Mouse (Mus musculus): ENCODE data around the gene Cd151.
"Not testable (repeated sequence)": the region's sequence is repeated elsewhere in the genome, so short reads cannot be mapped to it uniquely, and the experiment has no call there.

Gene Cd151

DNA sequence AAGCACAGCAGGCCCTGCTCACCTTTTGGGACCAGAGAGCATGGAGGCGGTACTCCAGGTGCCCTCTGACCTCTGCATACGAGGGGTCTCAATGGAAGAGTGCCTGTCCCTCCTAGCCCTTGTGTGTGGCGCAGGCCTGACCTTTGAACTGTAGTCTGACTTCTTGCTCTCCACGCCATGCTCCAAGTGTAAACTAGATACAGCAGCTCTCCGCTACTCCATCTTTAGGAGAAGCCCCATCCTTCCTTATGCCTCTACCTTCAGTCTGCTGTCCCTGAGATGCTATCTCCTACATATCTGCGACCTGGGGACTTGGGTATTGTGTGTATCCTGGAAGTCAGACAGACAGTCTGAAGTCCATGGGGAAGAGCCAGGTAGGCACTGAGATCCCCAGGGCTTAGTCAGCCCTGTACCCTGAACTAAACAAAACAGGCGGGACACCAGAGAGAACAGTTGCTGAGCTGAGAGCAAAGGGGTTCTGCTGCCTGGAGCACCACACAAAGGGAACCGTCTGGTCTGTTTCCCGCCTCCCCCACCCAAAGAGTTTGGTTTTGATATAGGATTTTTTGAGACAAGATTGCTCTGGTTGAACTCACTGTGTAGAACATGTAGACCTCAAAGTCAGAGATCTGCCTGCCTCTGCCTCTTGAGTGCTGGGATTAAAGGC is 31.2 kb upstream of the Cd151 start:
- DNase-seq (ENCODE audit: low read depth, low spot score): no peak

DNA sequence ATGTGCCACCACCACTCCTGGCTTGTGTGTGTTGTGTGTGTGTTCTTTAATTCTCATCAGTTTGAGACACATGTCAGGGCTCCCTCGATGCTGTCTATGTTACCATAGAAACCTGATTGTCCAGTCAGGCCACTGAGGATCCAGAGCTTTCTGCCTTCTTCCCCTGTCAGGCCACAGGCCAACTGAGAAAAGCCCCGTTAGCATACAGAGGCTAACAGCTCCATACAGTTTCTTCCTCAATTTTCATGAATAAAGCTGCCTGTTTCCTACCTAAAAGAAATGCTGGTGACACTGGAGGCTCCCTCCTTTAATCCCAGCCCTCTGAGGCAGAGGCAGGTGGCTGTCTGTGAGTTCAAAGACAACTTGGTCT is 30.7 kb upstream of the Cd151 start:
- no peak for DNase-seq (ENCODE audit: low read depth, low spot score)

DNA sequence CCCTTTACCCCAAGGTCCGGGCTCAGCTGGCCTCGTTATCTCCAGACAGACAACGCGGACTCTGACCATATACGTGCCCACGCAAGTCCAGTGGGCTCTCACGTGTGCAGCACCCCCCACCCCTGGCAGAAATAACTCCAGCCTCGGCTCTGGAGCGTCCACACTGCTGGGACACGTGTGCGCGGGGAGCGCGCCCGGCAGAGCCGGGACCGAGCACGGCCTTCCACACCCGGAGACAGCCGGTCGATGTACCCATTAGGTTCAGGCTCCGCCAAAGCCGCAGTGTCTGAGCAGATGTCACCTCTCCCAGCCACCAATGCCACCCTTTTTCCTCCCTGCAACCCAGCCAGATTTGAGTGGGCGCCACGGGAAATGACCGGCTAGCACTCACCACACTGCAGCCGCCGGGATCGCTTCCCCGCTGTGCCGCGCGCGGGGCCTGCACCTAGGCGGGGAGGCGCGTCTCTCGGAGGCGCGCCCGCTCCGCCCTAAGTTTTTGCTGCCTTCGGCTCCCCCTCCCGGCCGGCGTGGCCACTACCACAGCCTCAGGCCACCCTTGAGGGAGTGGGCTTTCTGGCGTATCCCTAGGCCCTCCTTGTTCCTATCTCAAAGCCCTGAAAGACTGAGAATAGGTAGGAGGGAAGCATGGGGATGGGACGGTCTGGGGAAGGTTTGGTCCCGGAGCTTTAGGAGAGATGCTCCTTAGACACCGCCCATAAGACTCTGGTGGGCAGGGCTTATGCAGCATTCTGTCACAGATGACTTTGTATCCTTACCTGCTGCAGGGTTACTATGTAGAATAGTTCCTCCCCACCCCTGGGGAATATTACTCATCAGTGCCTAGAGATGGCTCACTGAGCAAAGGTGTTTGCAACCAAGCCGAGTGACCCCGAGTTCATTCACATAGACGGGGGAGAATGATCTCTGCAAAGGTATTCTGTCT is 29.7 kb upstream of the Cd151 start, which contains the start of gene Slc25a22:
Slc25a22 (minus strand) TSS at position 715 of the 943 bp plus-strand sequence.
- no peak for DNase-seq (ENCODE audit: low read depth, low spot score)

DNA sequence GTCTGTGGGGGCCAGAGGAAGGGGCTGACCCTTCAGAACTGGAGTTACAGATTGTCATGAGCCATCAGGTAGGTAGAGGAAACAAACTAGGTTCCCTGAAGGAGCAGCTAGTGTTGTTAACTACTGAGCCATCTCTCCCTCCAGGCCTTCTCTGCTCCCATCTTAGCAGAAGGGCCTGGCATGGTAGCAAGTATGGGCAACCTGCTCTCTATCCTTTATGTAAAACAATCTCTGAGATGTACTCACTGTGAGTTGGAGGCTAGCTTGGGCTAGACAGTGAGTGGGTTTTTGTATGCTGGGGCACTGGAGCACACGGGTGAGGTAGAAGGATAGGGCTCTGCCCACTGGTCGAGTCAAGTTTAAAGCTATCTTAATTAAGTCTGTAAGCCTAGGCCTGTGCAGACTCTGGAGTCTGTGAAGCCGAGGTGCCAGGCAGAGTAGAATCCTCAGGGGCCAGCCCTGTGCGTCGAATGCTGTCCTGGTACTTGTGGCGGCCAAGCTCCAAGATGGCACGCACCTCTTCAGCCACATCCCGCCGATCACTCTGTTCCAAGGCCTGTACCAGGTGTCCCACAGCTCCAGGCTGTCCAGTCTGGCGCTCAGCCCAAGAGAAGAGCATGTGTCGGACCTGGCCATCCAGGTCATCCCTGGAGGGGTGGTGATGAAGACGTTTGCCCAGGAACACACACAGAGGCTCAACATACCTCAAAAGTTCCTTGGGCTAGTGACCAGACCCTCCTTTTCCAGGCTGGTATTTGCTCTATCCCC is 28.8 kb upstream of the Cd151 start:
- DNase-seq (ENCODE audit: low read depth, low spot score): no peak

DNA sequence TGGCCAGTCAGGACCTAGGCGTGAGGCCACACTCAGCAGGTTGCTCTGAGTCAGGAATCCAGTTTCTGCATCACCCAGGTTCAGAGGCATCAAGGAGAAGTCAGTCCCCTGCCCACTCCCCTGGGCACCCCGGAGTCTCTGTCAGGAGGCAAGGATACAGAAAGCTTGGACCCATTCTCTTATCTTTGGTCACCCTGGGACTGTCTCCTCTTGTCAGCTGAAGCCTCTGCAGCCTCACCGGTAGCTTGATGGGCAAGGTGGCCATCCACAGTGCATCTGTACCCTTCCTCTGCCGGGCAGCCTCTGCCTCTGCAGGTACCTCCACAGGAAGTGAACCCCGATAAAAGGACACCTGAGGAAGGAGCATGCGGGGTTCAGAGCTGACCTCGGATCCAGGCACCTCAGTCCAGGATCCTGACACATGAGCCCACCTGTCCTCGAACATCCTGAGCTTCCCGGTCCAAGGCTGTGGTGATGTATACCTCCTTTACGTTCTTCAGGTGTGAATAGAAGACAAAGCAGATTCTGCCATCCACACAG is 28.0 kb upstream of the Cd151 start:
- DNase-seq (ENCODE audit: low read depth, low spot score): no peak

DNA sequence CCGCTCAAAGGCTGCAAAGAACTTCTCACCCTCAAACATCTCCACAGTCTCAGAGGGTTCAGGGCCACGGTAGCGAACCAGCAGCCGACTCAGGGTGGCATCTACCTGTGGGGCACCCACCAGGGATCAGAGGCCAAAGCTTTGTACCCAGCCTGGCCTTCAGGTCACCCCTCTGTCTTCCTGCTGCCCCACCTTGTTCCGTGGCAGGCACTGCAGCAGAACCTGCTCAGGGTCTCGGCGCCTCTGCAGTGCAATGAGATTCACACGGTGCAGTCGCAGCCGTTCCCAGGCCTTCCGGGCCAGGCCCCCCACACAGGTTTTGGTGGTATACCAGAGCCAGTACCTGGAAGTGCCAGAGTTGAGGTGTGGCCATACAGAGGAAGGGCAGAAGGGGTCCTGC is 27.4 kb upstream of the Cd151 start:
- DNase-seq (ENCODE audit: low read depth, low spot score): no peak

DNA sequence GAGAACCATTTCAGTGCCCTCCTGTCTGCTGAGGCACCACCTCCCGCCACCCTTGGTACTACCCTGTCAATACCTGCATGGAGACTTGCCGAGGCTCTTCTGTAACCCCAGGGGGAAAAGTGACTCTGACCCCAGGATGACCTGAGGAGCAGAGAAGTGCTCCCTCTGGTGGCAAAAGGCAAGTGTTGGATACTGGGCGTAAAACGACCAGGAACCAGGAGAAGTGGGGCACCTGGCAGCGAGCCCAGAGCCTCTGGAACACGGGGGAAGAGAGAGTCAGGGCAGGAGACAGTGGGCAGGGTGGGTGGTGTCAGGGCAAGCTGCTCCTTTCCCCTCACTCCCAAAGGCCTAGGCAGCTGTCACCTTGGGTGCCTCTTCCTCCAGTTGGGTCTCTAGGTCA is 26.6 kb upstream of the Cd151 start:
- no peak for DNase-seq (ENCODE audit: low read depth, low spot score)

DNA sequence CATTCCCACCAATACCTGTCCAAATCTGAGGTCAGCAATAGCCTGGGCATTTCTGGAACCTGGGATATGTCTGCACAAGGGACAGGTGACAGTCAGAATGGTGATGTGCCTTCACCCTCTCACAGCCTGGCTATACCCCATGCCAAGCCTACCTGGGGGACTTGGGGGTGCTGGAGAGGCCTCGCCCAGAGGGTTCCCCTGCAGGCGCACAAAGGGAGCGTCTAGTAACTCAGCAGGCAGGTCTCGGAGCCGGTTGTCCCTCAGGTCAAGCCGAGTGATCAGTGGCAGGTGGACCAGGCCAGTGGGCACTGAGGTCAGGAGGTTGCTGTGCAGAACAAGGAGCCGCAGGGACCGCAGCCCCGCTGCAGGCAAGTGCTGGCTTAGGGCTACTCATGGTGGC is 25.7 kb upstream of the Cd151 start:
- no peak for DNase-seq (ENCODE audit: low read depth, low spot score)

DNA sequence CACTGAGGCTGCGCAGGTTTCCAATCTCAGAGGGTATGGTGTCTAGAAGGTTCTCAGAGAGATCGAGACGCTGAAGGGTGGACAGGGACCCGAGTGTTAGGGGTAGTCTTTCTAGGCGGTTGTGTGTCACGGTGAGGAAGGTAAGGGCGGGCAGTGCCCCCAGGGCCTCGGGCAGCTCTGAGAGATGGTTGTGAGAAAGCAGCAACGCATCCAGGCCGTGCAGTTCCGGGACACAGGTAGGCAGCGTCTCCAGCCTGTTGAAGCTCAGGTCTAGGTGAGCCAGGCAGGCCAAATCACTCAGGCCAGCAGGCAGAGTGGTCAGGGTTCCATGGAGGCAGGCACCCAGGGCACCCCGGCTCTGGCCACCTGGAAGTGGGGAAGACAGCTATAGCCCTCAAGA is 25.0 kb upstream of the Cd151 start:
- DNase-seq (ENCODE audit: low read depth, low spot score): no peak

DNA sequence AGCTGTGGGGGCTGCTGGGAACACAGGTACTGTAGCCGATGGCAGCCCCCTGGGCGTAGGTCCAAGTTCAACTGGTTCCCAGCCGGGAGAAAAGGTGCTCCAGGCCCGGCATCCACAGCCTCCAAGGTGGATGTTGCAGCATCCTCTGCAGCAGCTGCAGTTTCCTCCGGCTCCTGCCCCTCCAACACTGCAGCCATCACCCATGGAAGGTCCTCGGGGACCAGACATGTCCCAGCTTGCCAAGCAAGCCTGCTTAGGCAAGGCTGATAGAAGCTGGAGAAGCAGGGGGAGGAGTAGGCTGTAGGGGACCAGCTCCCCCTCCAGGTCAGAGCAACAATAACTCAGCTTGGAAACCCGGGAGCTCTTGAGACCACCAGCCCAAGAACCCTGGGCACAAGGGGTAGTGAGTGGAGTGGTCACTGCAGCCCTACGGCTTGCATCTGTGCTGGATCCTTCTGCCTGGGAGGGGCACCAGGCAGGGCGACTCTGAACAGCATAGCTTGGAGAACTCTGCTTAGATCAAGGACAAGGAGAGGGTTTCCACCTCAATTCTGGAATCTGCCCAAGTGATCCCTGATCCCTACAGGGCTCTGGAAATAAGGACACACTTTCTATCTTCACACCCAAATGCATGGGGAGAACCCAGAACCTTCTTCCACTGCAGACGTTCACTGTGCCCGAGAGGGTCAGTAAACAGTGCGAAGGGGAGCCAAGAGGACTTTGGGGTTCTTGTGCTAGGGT is 23.9 kb upstream of the Cd151 start:
- no peak for DNase-seq (ENCODE audit: low read depth, low spot score)

DNA sequence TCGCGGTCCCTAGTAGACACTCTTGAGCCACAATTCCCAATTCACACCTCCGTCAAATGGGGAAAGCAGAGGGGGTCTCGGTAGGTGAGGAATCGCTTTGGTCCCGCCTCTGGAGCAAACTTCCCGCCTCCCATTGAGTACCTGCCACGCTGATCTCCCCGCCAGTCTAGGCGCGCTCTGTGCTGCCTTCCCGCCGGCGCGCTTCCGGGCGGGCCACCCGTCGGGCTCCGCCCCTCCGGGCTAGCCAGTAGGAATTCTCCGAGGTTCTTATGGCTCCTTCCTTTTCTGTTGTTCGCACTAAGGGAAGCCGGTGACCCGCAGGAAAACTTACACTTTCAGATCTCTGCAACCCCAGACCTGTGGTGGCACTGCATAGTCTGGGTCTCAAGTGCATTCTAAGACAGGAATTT is 23.4 kb upstream of the Cd151 start, which contains the start of gene Pidd1:
Pidd1 (minus strand) TSS at position 198 of the 410 bp plus-strand sequence.
- no peak for DNase-seq (ENCODE audit: low read depth, low spot score)

DNA sequence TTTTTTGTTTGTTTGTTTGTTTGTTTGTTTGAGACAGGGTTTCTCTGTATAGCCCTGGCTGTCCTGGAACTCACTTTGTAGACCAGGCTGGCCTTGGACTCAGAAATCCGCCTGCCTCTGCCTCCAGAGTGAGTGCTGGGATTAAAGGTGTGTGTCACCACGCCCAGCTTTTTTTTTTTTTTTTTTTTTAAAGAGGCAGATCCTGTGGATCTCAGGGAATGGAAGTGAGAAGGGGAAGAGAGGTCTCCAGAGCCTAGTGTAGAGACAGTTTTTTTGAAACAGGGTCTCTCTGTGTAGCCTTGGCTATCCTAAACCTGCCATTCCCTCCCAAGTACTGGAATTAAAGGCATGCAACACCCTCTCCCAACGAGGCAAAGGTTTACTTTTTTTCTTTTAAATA is 20.8 kb upstream of the Cd151 start:
- DNase-seq (ENCODE audit: low read depth, low spot score): not testable (repeated sequence)

DNA sequence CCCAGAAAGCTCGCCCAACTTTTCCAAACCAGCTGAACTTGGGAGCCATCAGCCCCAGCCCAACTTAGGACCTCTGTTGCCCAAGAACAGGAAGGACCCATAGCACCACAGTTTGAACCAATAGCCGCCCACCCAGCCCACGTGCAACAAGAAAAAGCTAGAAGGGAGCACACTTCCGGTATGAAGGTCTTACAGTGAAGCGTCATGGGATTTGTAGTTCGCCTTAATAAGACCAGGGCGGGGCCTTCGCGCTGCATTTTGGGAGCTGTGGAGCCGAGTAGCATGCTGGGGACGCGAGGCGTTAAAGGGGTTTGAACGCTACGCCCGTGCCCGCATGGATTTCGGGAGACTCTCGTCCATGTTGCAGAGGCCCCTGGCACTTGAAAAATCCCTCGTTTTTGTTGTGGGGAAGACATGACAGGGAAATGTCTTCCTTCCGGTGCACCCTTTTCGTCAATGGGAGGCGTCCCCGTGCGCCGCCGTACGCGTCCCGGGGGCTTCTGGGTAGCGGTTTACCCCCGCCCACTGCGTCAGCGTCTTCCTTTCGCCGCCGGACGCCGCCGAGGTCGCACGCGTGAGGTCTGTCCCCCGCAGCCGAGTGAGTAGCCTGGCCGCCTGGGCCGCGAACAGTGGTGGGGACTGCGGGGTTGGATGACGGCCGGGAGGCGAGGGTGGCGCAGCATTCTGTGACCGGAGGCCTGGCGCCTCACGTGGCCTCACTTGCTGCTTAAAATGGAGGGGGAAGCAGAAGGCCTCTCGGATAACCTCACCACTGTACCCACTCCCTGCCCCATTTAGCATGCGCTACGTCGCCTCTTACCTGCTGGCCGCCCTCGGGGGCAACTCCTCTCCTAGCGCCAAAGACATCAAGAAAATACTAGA is 19.8 kb upstream of the Cd151 start, which contains the start of gene Rplp2:
Rplp2 (plus strand) TSS at position 261 of the 882 bp plus-strand sequence.
- DNase-seq (ENCODE audit: low read depth, low spot score): peak; percentile 89

DNA sequence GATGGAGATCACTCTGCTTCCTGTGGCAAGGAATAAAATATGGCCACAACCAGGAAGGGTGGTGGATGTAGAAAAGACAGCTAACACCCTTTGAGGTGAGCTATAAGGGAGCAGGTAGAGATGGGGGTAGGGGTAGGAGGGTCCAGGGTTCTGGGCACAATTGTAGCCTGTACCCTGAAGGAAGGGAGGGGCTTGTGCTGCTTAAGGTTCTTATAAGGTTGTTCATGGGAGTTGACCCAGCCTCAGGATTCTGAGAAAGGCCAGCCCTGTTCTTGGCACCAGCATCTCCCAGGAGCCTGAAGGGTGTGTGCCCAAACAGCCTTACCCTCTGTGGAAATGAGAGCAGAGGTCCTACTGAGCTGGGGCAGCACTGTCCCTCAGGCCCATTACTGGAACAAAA is 15.3 kb upstream of the Cd151 start:
- DNase-seq (ENCODE audit: low read depth, low spot score): no peak

DNA sequence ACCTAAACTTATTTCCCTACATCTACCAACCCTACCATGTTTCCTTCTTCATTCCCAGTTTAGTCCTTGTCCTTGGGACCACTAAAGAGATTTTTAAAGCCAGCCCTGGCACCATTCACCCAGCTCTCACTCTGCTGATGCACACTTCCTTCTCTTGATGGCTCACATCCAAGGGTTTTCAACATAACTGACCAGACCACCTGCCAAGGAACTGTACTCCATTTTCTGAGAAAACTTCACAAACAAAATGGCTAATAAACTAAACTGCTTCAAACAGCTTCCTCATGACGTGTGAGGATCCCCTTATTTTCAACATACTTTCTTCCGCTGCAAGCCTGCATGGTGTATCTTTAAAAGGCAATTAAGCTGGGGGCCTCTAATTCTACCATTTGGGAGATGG is 13.6 kb upstream of the Cd151 start:
- no peak for DNase-seq (ENCODE audit: low read depth, low spot score)

DNA sequence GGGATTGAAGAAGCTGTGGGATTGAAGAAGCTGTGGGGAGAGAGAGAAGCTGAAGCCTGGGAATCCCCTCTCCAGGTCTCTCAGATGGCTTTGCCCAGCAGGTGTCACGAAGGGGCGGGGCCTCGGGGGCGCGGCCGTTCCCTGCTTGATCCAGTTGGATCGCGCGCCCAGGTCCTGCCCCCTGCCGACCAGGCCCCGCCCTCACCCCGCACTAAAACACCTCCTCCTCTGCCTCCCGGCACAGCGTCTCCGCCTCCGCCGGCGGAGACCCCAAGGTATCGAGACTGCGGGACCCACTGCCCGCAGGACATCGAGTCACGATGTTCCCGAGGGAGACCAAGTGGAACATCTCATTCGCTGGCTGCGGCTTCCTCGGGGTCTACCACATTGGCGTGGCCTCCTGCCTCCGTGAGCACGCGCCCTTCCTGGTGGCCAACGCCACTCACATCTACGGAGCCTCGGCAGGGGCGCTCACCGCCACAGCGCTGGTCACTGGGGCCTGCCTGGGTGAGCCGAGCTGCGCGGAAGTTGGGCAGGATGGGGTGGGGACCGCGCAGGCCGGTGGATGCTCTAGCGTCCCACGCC is 12.1 kb upstream of the Cd151 start, which contains the start of gene Pnpla2:
Pnpla2 (plus strand) TSS at position 232 of the 585 bp plus-strand sequence.
- peak; percentile 89 for DNase-seq (ENCODE audit: low read depth, low spot score)

DNA sequence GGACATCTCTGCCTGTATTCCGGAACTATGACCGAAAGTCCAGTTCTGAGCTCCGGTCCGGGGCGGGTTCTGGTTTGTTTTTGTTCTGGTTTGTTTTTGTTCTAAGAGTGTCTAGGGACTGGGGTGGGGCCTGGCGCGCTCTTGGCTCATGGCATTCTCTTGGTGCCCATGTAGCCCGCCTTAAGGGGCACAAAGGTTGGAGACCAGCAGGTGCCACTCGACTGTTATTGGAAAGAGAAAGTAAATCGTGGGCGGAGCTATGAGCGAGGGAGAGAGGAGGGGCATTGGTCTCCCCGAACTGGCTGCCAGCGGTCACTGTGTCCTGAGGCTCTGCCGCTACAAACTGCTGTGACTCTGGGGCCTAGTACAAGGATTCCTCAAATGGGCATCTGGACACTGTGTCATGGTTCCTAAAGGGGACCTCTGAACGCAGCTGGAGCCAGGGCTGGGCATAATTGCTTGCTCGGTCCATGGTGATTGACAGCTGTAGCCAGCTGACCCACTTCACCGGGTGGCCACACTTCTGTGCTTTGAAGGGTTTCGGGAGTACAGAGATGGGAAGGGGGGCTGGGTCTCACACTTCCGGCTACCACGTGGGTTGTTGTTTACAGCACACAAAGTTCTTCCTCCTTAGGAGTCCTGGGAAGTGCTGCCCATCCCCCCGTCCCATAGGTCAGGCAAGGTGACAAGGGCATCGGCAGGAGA is 11.4 kb upstream of the Cd151 start:
- DNase-seq (ENCODE audit: low read depth, low spot score): no peak

DNA sequence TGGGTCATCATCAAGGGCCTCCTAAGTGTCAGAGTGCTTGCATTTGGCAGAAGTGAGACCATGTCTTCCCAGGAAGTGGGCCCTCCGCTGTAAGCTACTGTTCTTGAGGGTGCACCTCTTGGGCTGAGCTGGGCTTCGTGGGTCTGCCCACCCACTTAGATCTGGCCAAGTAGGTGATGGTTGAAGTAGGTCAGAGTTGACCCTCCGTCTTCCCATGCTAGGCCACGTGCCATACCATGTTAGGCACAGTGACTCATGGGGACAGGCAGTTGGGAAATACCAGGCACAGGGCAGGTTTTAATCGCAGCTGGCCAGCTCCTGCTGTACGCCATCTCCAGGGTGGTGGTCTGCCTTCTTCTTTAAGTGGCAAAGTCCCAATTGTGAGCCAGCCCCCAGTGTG is 10.5 kb upstream of the Cd151 start:
- DNase-seq (ENCODE audit: low read depth, low spot score): no peak

DNA sequence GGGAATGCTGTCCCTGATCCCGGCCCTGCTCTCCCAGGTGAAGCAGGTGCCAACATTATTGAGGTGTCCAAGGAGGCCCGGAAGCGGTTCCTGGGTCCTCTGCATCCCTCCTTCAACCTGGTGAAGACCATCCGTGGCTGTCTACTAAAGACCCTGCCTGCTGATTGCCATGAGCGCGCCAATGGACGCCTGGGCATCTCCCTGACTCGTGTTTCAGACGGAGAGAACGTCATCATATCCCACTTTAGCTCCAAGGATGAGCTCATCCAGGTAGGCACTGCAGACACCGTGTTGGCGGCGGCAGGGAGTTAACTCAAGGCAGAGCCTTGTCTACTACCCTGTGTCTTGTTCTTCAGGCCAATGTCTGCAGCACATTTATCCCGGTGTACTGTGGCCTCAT is 10.0 kb upstream of the Cd151 start:
- DNase-seq (ENCODE audit: low read depth, low spot score): no peak

Data from skeletal muscle tissue, adult 2 months (tissue).